Mouse (Mus musculus) brain, embryonic 18.5 days (tissue): ENCODE results near the gene Syne4.

ENCODE experiments used
- DNase-seq: peaks from one replicate; pipeline ENCODE4 v3.0.0-alpha.2; 2012; ENCODE audit warnings: low read depth, low spot score

The Syne4 gene

GRCm38 (mm10) chr7:30328379-30328778, 13.8 kb downstream of the Syne4 start:
- DNase-seq: no peak

GRCm38 (mm10) chr7:30331887-30332286, 17.3 kb downstream of the Syne4 start:
- peak; percentile 89 for DNase-seq

- no peak for DNase-seq
Observed at GRCm38 (mm10) chr7:30332622-30333259, 18.1 kb downstream of the Syne4 start.

GRCm38 (mm10) chr7:30333436-30333835, 18.8 kb downstream of the Syne4 start:
- DNase-seq: no peak

- no peak for DNase-seq
Observed at GRCm38 (mm10) chr7:30334563-30334962, 20.0 kb downstream of the Syne4 start.

GRCm38 (mm10) chr7:30335688-30336087, 21.1 kb downstream of the Syne4 start:
- DNase-seq: no peak

- DNase-seq: peak; percentile 78
Observed at GRCm38 (mm10) chr7:30336384-30336783, 21.8 kb downstream of the Syne4 start.

- DNase-seq: no peak
Observed at GRCm38 (mm10) chr7:30339432-30340109, 25.0 kb downstream of the Syne4 start.

GRCm38 (mm10) chr7:30346635-30347379, 32.2 kb downstream of the Syne4 start:
- no peak for DNase-seq

GRCm38 (mm10) chr7:30347828-30348227, 33.2 kb downstream of the Syne4 start:
- no peak for DNase-seq

GRCm38 (mm10) chr7:30353279-30353822, 38.7 kb downstream of the Syne4 start:
- DNase-seq: no peak

GRCm38 (mm10) chr7:30354059-30354458, 39.5 kb downstream of the Syne4 start:
- no peak for DNase-seq

- no peak for DNase-seq
Observed at GRCm38 (mm10) chr7:30358378-30359186, 44.0 kb downstream of the Syne4 start.

GRCm38 (mm10) chr7:30359276-30359865, 44.8 kb downstream of the Syne4 start:
- no peak for DNase-seq

GRCm38 (mm10) chr7:30360028-30360427, 45.4 kb downstream of the Syne4 start:
- DNase-seq: no peak

- DNase-seq: peak; percentile 83
Observed at GRCm38 (mm10) chr7:30362652-30363343, 48.2 kb downstream of the Syne4 start, which contains the start of gene Lrfn3. Lrfn3 (minus strand) TSS chr7:30362772.

GRCm38 (mm10) chr7:30363344-30363738, 48.7 kb downstream of the Syne4 start:
- no peak for DNase-seq

GRCm38 (mm10) chr7:30367466-30367865, 52.9 kb downstream of the Syne4 start:
- no peak for DNase-seq
